ENCODE assay signal across 8 mouse cellular contexts in genomic region chr3:57846912-57847759, GRCm38 (mm10). TPM values are rescaled to one million over a fixed set of nuclear protein-coding genes. Genes with fewer than 3 reads are reported as not detected.
DNase-seq lines count a peak whose midpoint lies in the region; ATAC-seq and TF ChIP-seq lines count a peak whose summit lies in the region.

No protein-coding gene starts in this region.

- peak; percentile 88 for DNase-seq in A20 (ENCODE audit: low read depth, low spot score)
- peak; percentile 74 to 82 for DNase-seq in adrenal gland, postnatal 36 days
- peak; percentile 70 for DNase-seq in forebrain, embryonic 10.5 days (ENCODE audit: extremely low spot score, low spot score)
- DNase-seq in kidney, postnatal 14 days = peak; percentile 80

- peak overlapping the region; percentile 89 for H3K9ac ChIP-seq in heart, embryonic 15.5 days
- H3K9ac ChIP-seq in liver, embryonic 15.5 days = peak overlapping the region; percentile 46; the same call in 1 of the 2 replicates
- H3K9ac ChIP-seq in neural tube, embryonic 14.5 days (replicated peaks; ENCODE audit: low read depth, low read length) = peak overlapping the region; percentile 98

- TF ChIP-seq CTCF in testis, adult 2 months (IDR thresholded peaks at IDR 0.05; ENCODE audit: control insufficient read depth, insufficient read depth, insufficient replicate concordance, low read depth, low read length) = no peak

- ATAC-seq in heart, embryonic 15.5 days (replicated peaks; ENCODE audit: insufficient number of reproducible peaks, insufficient read depth, low FRiP score, low read depth) = peak; percentile 89
- ATAC-seq in liver, embryonic 15.5 days (ENCODE audit: insufficient read depth) = peak; percentile 75
- ATAC-seq in neural tube, embryonic 14.5 days (ENCODE audit: low read depth) = peak; percentile 90

- H3K36me3 ChIP-seq in forebrain, embryonic 10.5 days (replicated peaks) = peaks cover 30% of the 10 kb centered on the region
- H3K36me3 ChIP-seq in heart, embryonic 15.5 days = peaks cover 10% of the 10 kb centered on the region
- no peaks in the 10 kb centered on the region for H3K36me3 ChIP-seq in liver, embryonic 15.5 days (replicated peaks)
- peaks cover 14% of the 10 kb centered on the region for H3K36me3 ChIP-seq in neural tube, embryonic 14.5 days (ENCODE audit: control insufficient read depth, insufficient read depth, low read length)
- H3K36me3 ChIP-seq in testis, adult 2 months (ENCODE audit: control insufficient read depth, insufficient read depth, low read length) = no peaks in the 10 kb centered on the region; the same call in 1 of the 2 replicates

- H3K27ac ChIP-seq in forebrain, embryonic 10.5 days = peak overlapping the region; percentile 98
- peak overlapping the region; percentile 90 for H3K27ac ChIP-seq in heart, embryonic 15.5 days
- H3K27ac ChIP-seq in liver, embryonic 15.5 days (replicated peaks) = no peak overlapping the region
- H3K27ac ChIP-seq in neural tube, embryonic 14.5 days (ENCODE audit: low read depth, low read length) = peak overlapping the region; percentile 99
- H3K27ac ChIP-seq in testis, adult 2 months (ENCODE audit: control insufficient read depth, insufficient read depth, low read depth, low read length) = peak overlapping the region; percentile 86

- peak overlapping the region; percentile 94 for H3K4me3 ChIP-seq in forebrain, embryonic 10.5 days
- H3K4me3 ChIP-seq in heart, embryonic 15.5 days = peak overlapping the region; percentile 100
- peak overlapping the region; percentile 63 for H3K4me3 ChIP-seq in liver, embryonic 15.5 days (replicated peaks)
- H3K4me3 ChIP-seq in neural tube, embryonic 14.5 days (ENCODE audit: low read depth, low read length) = peak overlapping the region; percentile 99
- peak overlapping the region; percentile 95 for H3K4me3 ChIP-seq in testis, adult 2 months (ENCODE audit: control insufficient read depth, low read depth, low read length)

- H3K9me3 ChIP-seq in forebrain, embryonic 10.5 days = peaks cover 5% of the 10 kb centered on the region; the same call in 1 of the 2 replicates
- H3K9me3 ChIP-seq in heart, embryonic 15.5 days (replicated peaks) = no peaks in the 10 kb centered on the region
- no peaks in the 10 kb centered on the region for H3K9me3 ChIP-seq in liver, embryonic 15.5 days (replicated peaks)
- no peaks in the 10 kb centered on the region for H3K9me3 ChIP-seq in neural tube, embryonic 14.5 days (ENCODE audit: control insufficient read depth, low read length)

- H3K4me1 ChIP-seq in forebrain, embryonic 10.5 days = peaks cover 25% of the 10 kb centered on the region
- peaks cover 12% of the 10 kb centered on the region for H3K4me1 ChIP-seq in heart, embryonic 15.5 days (replicated peaks)
- peaks cover 7% of the 10 kb centered on the region; the same call in 1 of the 2 replicates for H3K4me1 ChIP-seq in liver, embryonic 15.5 days (replicated peaks)
- peaks cover 10% of the 10 kb centered on the region; the same call in 1 of the 2 replicates for H3K4me1 ChIP-seq in neural tube, embryonic 14.5 days (ENCODE audit: control insufficient read depth, insufficient read depth, low read length)
- no peaks in the 10 kb centered on the region; the same call in 1 of the 2 replicates for H3K4me1 ChIP-seq in testis, adult 2 months (ENCODE audit: control insufficient read depth, insufficient read depth, low read length)

- no peaks in the 10 kb centered on the region for H3K27me3 ChIP-seq in forebrain, embryonic 10.5 days (ENCODE audit: poor library complexity, severe bottlenecking)
- no peaks in the 10 kb centered on the region for H3K27me3 ChIP-seq in heart, embryonic 15.5 days
- H3K27me3 ChIP-seq in liver, embryonic 15.5 days = peaks cover 37% of the 10 kb centered on the region
- H3K27me3 ChIP-seq in neural tube, embryonic 14.5 days (ENCODE audit: control insufficient read depth, insufficient read depth, low read length) = peaks cover 2% of the 10 kb centered on the region; the same call in 1 of the 2 replicates
- H3K27me3 ChIP-seq in testis, adult 2 months (ENCODE audit: control insufficient read depth, insufficient read depth, low read length) = no peaks in the 10 kb centered on the region

- WGBS in forebrain, embryonic 10.5 days = under 1% methylated on average over 102 of the region's 104 CpGs
- WGBS in heart, embryonic 15.5 days = under 1% methylated on average over 102 of the region's 104 CpGs
- under 1% methylated on average over 88 of the region's 104 CpGs for WGBS in liver, embryonic 15.5 days (ENCODE audit: insufficient replicate concordance)
- WGBS in neural tube, embryonic 14.5 days = under 1% methylated on average over 77 of the region's 104 CpGs

- 0 out of 2 replicates have a peak, but pooled peaks have one; percentile 31 for TF ChIP-seq POLR2A in testis, adult 2 months (IDR thresholded peaks at IDR 0.05; ENCODE audit: control insufficient read depth, low read depth, low read length)

- H3K4me2 ChIP-seq in heart, embryonic 15.5 days = peak overlapping the region; percentile 80
- peak overlapping the region; percentile 83 for H3K4me2 ChIP-seq in liver, embryonic 15.5 days
- H3K4me2 ChIP-seq in neural tube, embryonic 14.5 days (ENCODE audit: low read depth, low read length) = peak overlapping the region; percentile 84

RNA-seq across cellular contexts. Expression of gene Pfn2, which starts 0.7 kb away (rescaled TPM):
- total RNA-seq in adrenal gland, postnatal 36 days (2021) = 10 to 100 TPM; 55.7 to 60.1 TPM
- polyA plus RNA-seq in forebrain, embryonic 10.5 days (2016; fragmentation: Nextera tagmentation; extraction: Ambion mirVana) = 161 and 167 TPM in 2 replicates
- polyA plus RNA-seq in heart, embryonic 15.5 days (2015; fragmentation: Nextera tagmentation; extraction: Ambion mirVana) = 42.1 and 53.0 TPM in 2 replicates
- 3.9 and 4.9 TPM in 2 replicates for polyA plus RNA-seq in liver, embryonic 15.5 days (2015; fragmentation: Nextera tagmentation; extraction: Ambion mirVana)
- 717 and 747 TPM in 2 replicates for polyA plus RNA-seq in neural tube, embryonic 14.5 days (2014; fragmentation: Nextera tagmentation; extraction: Ambion mirVana)
- polyA plus RNA-seq in testis, adult 2 months (2012; rRNA removed) = 72.8 and 100 TPM in 2 replicates

Comparison
In these comparisons a context has a peak if more than half of its experiments do, and no peak if none do; other contexts are left out.
1. H3K9ac ChIP-seq: peak in every context shown above with its lines; median percentile 98 in neural tube, embryonic 14.5 days; 89 in heart, embryonic 15.5 days; 46 in liver, embryonic 15.5 days.